Mouse (Mus musculus): ENCODE measurements around the gene Olr1. TPM values are rescaled to one million over a fixed set of nuclear protein-coding genes. Genes with fewer than 3 reads are reported as not detected.

Gene Olr1
- polyA plus RNA-seq, 1 experiment from 2014 or later, result 0.71 TPM

DNA sequence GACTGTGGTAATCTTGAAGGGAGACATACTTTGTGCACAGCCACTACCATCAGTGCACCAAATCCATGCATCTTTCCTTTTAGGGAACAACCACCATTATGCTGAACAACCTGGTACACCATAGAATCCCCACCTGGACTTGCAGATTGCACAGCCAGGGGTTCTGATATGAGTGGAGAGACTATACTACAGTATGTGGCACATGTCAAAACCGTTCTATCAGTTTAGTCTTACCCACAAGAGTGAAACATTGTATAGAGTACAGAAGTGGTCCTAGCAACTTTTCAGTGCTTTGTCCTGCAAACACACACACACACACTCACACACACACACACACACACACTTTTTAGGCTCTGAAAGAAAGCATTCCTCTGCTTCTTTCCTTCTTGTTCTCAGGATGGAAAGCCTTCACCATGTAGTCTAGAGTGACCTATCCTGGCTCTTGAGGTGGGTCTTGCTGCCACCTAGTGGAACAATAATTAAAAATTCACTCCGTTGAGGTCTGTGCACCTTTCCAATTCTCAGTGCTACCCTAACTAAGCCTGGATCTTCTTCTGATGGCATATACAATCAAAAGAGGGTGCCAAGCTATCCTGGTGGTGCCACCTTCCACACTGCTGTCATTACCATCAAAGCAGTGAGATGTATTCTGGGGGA is 10.9 kb upstream of the Olr1 start:
- no peaks in the 10 kb centered on the region; the same call in 1 of the 2 replicates for H3K4me1 ChIP-seq (replicated peaks; ENCODE audit: control insufficient read depth, insufficient read depth, low read length)
- no peak overlapping the region for H3K9ac ChIP-seq (ENCODE audit: low read depth, low read length)
- ATAC-seq (replicated peaks; ENCODE audit: low FRiP score) (peak; percentile 75), DNase-seq (ENCODE audit: low spot score) (no peak)
- H3K4me2 ChIP-seq, result no peak overlapping the region
- 50% methylated on average over 2 of the region's 2 CpGs for WGBS
- H3K4me3 ChIP-seq (ENCODE audit: low read depth, low read length), result no peak overlapping the region
- no peaks in the 10 kb centered on the region for H3K27me3 ChIP-seq (replicated peaks; ENCODE audit: control insufficient read depth, insufficient read depth, low read length)
- no peaks in the 10 kb centered on the region for H3K9me3 ChIP-seq (ENCODE audit: control insufficient read depth, low read length)
- no peak overlapping the region for H3K27ac ChIP-seq (ENCODE audit: low read depth, low read length)
- H3K36me3 ChIP-seq (ENCODE audit: control insufficient read depth, insufficient read depth, low read length), result no peaks in the 10 kb centered on the region

DNA sequence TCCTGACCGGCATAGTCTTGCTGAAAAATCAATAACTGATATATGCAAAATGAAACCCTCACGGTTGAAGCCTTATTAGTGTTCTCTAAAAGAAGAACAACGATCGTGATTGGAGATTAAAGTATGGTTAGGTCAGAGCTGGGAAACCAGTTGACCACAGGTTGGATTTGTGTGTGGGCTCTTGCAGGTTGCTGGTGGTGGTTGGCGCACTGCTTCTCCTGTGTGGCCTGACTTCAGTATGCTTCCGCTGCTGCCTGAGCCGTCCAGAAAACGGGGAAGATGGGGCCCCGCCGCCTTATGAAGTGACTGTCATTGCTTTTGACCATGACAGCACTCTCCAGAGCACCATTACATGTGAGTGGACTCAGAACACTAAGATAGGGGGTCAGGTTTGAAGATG is 9.4 kb upstream of the Olr1 start:
- H3K4me2 ChIP-seq, result no peak overlapping the region
- no peak for ATAC-seq (replicated peaks; ENCODE audit: low FRiP score)
- H3K27ac ChIP-seq (ENCODE audit: low read depth, low read length), result no peak overlapping the region
- H3K9me3 ChIP-seq (ENCODE audit: control insufficient read depth, low read length), result no peaks in the 10 kb centered on the region
- no peaks in the 10 kb centered on the region for H3K36me3 ChIP-seq (ENCODE audit: control insufficient read depth, insufficient read depth, low read length)
- no peaks in the 10 kb centered on the region for H3K27me3 ChIP-seq (replicated peaks; ENCODE audit: control insufficient read depth, insufficient read depth, low read length)
- no peak overlapping the region for H3K9ac ChIP-seq (ENCODE audit: low read depth, low read length)
- 81% methylated on average over 10 of the region's 10 CpGs for WGBS
- H3K4me3 ChIP-seq (ENCODE audit: low read depth, low read length), result no peak overlapping the region
- H3K4me1 ChIP-seq (replicated peaks; ENCODE audit: control insufficient read depth, insufficient read depth, low read length), result no peaks in the 10 kb centered on the region; the same call in 1 of the 2 replicates
- no peak for DNase-seq (ENCODE audit: low spot score)

DNA sequence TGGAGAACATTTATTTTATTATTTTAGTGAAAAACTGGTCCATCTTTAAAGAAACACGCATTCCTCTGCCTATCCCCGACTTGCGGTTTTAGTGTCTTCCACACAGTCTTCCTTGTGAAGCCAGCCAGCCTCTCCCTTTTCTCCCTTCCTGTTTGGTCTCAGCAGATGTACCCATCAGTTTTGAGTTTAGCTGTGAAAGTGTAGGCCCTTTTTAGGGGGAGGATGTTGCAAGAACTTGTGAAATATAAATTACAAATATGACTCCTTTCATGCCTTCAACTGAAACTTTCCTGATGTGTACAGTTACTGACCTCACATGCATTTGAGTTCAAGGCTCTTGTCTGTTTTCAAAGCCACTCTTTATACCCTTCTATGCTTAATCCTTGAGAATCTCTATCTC is 8.1 kb upstream of the Olr1 start:
- no peaks in the 10 kb centered on the region for H3K27me3 ChIP-seq (replicated peaks; ENCODE audit: control insufficient read depth, insufficient read depth, low read length)
- WGBS, result 84% methylated on average over 3 of the region's 3 CpGs

DNA sequence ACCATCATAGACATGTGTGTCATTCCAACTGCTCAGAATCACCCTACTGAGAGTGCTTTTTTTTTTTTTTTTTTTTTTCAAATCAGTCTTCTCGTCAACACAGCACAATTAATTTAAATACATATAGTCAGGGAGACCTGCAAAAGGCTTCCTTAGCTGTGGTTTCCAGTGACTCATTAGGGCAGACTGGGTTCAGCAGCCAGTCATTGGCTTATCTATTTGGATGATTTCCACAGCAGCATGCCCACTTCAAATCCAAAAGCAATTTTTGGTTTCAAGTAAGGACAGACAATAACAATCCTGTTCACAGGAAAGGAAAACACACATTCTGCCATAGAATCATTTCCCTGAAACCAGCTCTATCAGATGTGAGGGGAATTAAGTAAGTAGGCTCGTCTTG is 7.4 kb upstream of the Olr1 start:
- WGBS, result 70% methylated on average over 2 of the region's 2 CpGs
- ATAC-seq (replicated peaks; ENCODE audit: low FRiP score) (no peak), DNase-seq (ENCODE audit: low spot score) (no peak)
- Histone ChIP-seq H3K4me2 (no peak overlapping the region), H3K27me3 (replicated peaks; ENCODE audit: control insufficient read depth, insufficient read depth, low read length) (no peaks in the 10 kb centered on the region), H3K4me3 (ENCODE audit: low read depth, low read length) (no peak overlapping the region), H3K9me3 (ENCODE audit: control insufficient read depth, low read length) (no peaks in the 10 kb centered on the region), H3K36me3 (ENCODE audit: control insufficient read depth, insufficient read depth, low read length) (no peaks in the 10 kb centered on the region), H3K9ac (ENCODE audit: low read depth, low read length) (no peak overlapping the region), H3K4me1 (replicated peaks; ENCODE audit: control insufficient read depth, insufficient read depth, low read length) (no peaks in the 10 kb centered on the region; the same call in 1 of the 2 replicates), H3K27ac (ENCODE audit: low read depth, low read length) (no peak overlapping the region)

More for the DNA sequence above, 8.1 kb upstream of the Olr1 start:
- ATAC-seq (replicated peaks; ENCODE audit: low FRiP score), result no peak
- H3K36me3 ChIP-seq (ENCODE audit: control insufficient read depth, insufficient read depth, low read length), result no peaks in the 10 kb centered on the region
- no peaks in the 10 kb centered on the region for H3K9me3 ChIP-seq (ENCODE audit: control insufficient read depth, low read length)
- no peak overlapping the region for H3K27ac ChIP-seq (ENCODE audit: low read depth, low read length)
- no peaks in the 10 kb centered on the region; the same call in 1 of the 2 replicates for H3K4me1 ChIP-seq (replicated peaks; ENCODE audit: control insufficient read depth, insufficient read depth, low read length)
- H3K9ac ChIP-seq (ENCODE audit: low read depth, low read length), result no peak overlapping the region
- DNase-seq (ENCODE audit: low spot score), result no peak
- no peak overlapping the region for H3K4me3 ChIP-seq (ENCODE audit: low read depth, low read length)
- H3K4me2 ChIP-seq, result no peak overlapping the region

DNA sequence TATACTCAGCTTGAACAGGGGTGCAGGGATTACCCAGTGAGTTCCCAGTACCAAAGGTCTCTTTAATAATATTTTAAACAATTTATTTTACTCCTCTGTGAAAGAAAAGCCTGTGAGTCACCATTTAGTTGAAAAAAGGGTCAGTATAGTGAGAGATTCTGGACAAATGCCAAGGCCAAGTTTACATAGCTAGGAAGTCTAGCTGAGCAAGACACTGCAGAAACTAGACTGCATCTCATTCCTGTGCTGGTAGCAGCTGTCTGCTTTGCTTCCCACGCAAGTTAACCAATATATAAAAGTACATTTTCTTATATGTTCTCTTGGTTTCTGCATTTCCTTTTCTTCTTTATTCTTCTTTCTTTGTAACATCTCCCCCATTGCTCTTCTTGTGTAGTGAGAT is 6.4 kb upstream of the Olr1 start:
- 71% methylated on average over 1 of the region's 1 CpGs for WGBS
- no peaks in the 10 kb centered on the region for H3K9me3 ChIP-seq (ENCODE audit: control insufficient read depth, low read length)
- no peak overlapping the region for H3K9ac ChIP-seq (ENCODE audit: low read depth, low read length)
- H3K4me3 ChIP-seq (ENCODE audit: low read depth, low read length), result no peak overlapping the region
- no peak overlapping the region for H3K4me2 ChIP-seq
- H3K27me3 ChIP-seq (replicated peaks; ENCODE audit: control insufficient read depth, insufficient read depth, low read length), result no peaks in the 10 kb centered on the region
- ATAC-seq (replicated peaks; ENCODE audit: low FRiP score), result no peak
- H3K36me3 ChIP-seq (ENCODE audit: control insufficient read depth, insufficient read depth, low read length), result no peaks in the 10 kb centered on the region
- no peak for DNase-seq (ENCODE audit: low spot score)
- no peaks in the 10 kb centered on the region; the same call in 1 of the 2 replicates for H3K4me1 ChIP-seq (replicated peaks; ENCODE audit: control insufficient read depth, insufficient read depth, low read length)
- no peak overlapping the region for H3K27ac ChIP-seq (ENCODE audit: low read depth, low read length)

DNA sequence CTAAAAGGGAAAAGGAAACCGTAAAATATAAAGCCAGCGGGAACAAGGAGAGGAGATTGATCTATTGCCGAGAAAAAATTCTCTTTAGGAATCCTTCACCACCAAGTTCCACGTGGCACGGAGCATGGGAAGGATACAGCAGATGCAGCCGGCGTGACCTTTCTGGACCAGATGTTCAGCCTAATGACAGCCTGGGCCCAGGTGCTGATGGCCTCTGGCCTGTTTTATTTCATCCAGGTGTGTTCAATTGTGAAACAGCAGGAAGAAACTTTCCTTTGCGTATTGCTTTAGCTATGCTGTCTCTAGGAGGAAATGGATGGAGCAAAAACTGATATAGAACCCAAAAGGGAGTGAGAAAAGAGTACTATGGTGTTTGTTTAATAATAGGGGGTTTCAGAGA is 5.9 kb upstream of the Olr1 start:
- Histone ChIP-seq H3K9ac (ENCODE audit: low read depth, low read length) (no peak overlapping the region), H3K4me1 (replicated peaks; ENCODE audit: control insufficient read depth, insufficient read depth, low read length) (no peaks in the 10 kb centered on the region; the same call in 1 of the 2 replicates), H3K4me2 (no peak overlapping the region), H3K27ac (ENCODE audit: low read depth, low read length) (no peak overlapping the region), H3K27me3 (replicated peaks; ENCODE audit: control insufficient read depth, insufficient read depth, low read length) (no peaks in the 10 kb centered on the region), H3K9me3 (ENCODE audit: control insufficient read depth, low read length) (no peaks in the 10 kb centered on the region), H3K4me3 (ENCODE audit: low read depth, low read length) (no peak overlapping the region), H3K36me3 (ENCODE audit: control insufficient read depth, insufficient read depth, low read length) (no peaks in the 10 kb centered on the region)
- 66% methylated on average over 8 of the region's 8 CpGs for WGBS
- DNase-seq (ENCODE audit: low spot score) (no peak), ATAC-seq (replicated peaks; ENCODE audit: low FRiP score) (no peak)

DNA sequence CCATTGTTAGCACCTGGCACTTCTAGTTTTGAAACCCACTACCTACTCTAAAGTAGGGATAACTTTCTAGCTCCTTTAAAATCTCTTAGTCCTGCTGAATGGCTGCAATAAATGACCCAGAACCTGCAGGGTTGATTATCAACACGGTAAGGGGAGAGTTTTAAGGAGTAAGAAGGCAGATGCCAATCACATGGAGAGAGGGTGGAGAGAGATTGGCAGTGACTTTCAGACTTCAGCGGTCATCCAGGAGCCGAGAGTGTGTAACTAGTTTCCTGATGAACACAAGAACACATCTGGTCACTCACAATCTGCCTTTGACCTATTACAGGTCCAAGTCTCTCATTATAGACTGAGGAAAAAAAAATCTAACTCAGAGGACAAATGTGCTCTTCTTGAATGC is 5.4 kb upstream of the Olr1 start, which contains the start of gene Tmem52b:
Gene Tmem52b (plus strand): TSS at position 189 of the 400 bp plus-strand sequence.
- H3K4me2 ChIP-seq, result no peak within 1 kb of the TSS
- H3K4me1 ChIP-seq (replicated peaks; ENCODE audit: control insufficient read depth, insufficient read depth, low read length), result no peaks in the 10 kb centered on the region; the same call in 1 of the 2 replicates
- H3K36me3 ChIP-seq (ENCODE audit: control insufficient read depth, insufficient read depth, low read length), result no peaks in the 10 kb centered on the region
- H3K9me3 ChIP-seq (ENCODE audit: control insufficient read depth, low read length), result no peaks in the 10 kb centered on the region
- WGBS, result 62% methylated on average over 3 of the region's 3 CpGs
- no peak within 1 kb of the TSS for H3K9ac ChIP-seq (ENCODE audit: low read depth, low read length)
- H3K27me3 ChIP-seq (replicated peaks; ENCODE audit: control insufficient read depth, insufficient read depth, low read length), result no peaks in the 10 kb centered on the region
- DNase-seq (ENCODE audit: low spot score) (no peak), ATAC-seq (replicated peaks; ENCODE audit: low FRiP score) (no peak)
- no peak within 1 kb of the TSS for H3K4me3 ChIP-seq (ENCODE audit: low read depth, low read length)
- no peak within 1 kb of the TSS for H3K27ac ChIP-seq (ENCODE audit: low read depth, low read length)

DNA sequence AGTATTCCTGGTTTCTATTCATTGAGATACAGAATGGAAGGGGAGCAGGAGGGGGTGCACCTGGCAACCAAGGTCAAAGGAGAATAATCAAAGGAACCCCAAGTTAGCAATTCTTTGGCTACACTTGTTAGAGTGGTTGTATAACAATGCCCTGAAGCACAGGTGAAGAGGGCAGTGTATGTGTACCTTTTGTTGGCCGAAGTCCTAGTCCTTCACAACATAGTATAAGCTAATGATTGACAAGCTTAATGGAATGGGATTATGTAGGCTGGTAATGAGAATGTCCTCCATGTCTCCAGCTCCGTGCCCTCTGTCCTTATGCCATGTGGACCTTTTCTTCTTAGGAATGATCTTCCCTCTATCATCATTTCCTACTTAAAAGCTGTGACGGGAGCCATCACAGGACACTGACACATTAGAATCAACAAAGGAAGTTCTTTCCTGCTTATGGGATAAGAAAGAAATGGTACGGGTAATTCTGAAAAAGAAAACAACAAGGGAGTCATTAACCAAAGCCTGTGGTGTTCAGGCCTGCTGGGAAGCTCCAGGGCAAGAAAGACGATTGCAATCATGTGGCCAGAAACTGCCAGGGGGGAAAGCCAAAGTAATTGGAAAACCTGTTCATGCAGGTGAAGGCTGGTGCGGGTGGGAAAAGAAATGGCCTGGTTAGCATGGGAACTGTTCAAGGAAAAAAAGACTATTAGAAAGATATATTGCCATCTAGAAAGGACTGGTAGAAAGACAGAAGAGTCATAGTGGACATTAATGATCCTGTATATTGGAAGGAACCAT is 3.4 kb upstream of the Olr1 start:
- Histone ChIP-seq H3K36me3 (ENCODE audit: control insufficient read depth, insufficient read depth, low read length) (no peaks in the 10 kb centered on the region), H3K4me3 (ENCODE audit: low read depth, low read length) (no peak overlapping the region), H3K4me2 (no peak overlapping the region), H3K27me3 (replicated peaks; ENCODE audit: control insufficient read depth, insufficient read depth, low read length) (no peaks in the 10 kb centered on the region), H3K27ac (ENCODE audit: low read depth, low read length) (no peak overlapping the region), H3K4me1 (replicated peaks; ENCODE audit: control insufficient read depth, insufficient read depth, low read length) (no peaks in the 10 kb centered on the region; the same call in 1 of the 2 replicates), H3K9me3 (ENCODE audit: control insufficient read depth, low read length) (no peaks in the 10 kb centered on the region), H3K9ac (ENCODE audit: low read depth, low read length) (no peak overlapping the region)
- WGBS, result 74% methylated on average over 6 of the region's 6 CpGs
- ATAC-seq (replicated peaks; ENCODE audit: low FRiP score) (no peak), DNase-seq (ENCODE audit: low spot score) (no peak)
